22 mouse cellular contexts compared by ENCODE assay signal in the genomic region with DNA sequence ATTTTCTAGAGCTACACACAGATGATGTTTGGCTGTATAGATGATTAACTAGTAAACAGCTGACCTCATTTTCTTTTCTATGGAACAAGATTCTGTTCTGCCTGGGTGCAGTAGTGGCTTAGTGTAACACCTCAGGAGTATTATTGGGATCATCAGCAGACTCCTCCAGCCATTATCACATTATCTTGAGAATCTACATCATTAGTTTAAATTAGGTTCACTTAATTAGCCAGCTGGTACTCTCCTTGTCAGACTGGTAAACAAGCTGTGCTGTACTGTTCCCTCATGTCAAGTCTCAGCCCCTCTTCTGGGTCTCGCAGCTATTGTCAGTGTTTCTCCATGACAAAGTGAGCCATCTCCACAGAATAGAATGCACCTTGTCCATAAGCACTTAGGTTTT.
DNase-seq lines count a peak whose midpoint lies in the region; ATAC-seq and TF ChIP-seq lines count a peak whose summit lies in the region.
"Had no signal": no experiment of that assay in that cellular context is flagged by ENCODE, and none has a peak within 500 bp of the region (broad histone marks: within the 10 kb centered on the region; RNA-seq: fewer than 3 reads in every experiment).

No protein-coding gene starts in this region.

- H3K9ac ChIP-seq in hindbrain, embryonic 11.5 days (ENCODE audit: low read depth, low read length), result no peak overlapping the region
- H3K9ac ChIP-seq in forebrain, embryonic 15.5 days (replicated peaks), result no peak overlapping the region
- no peak overlapping the region for H3K9ac ChIP-seq in hindbrain, postnatal 0 days (replicated peaks; ENCODE audit: low read length)
- H3K9ac ChIP-seq in heart, embryonic 12.5 days, result no peak overlapping the region
- H3K9ac ChIP-seq: heart, embryonic 13.5 days; limb, embryonic 13.5 days; liver, embryonic 15.5 days had no signal

- H3K27me3 ChIP-seq in hindbrain, embryonic 11.5 days (ENCODE audit: control insufficient read depth, insufficient read depth, low read length), result no peaks in the 10 kb centered on the region
- H3K27me3 ChIP-seq in hindbrain, embryonic 10.5 days (ENCODE audit: insufficient read depth, poor library complexity, severe bottlenecking), result no peaks in the 10 kb centered on the region
- no peaks in the 10 kb centered on the region for H3K27me3 ChIP-seq in forebrain, embryonic 15.5 days
- no peaks in the 10 kb centered on the region for H3K27me3 ChIP-seq in hindbrain, postnatal 0 days (ENCODE audit: insufficient read depth, low read length)
- no peaks in the 10 kb centered on the region for H3K27me3 ChIP-seq in heart, embryonic 12.5 days (replicated peaks)
- H3K27me3 ChIP-seq: CH12.LX; heart, embryonic 13.5 days; limb, embryonic 13.5 days; liver, embryonic 15.5 days had no signal

- 64% methylated on average over 1 of the region's 1 CpGs for WGBS in hindbrain, embryonic 11.5 days
- 82% methylated on average over 1 of the region's 1 CpGs for WGBS in hindbrain, embryonic 10.5 days
- WGBS in forebrain, embryonic 15.5 days, result 29% methylated on average over 1 of the region's 1 CpGs
- WGBS in hindbrain, postnatal 0 days, result 42% methylated on average over 1 of the region's 1 CpGs
- 89% methylated on average over 1 of the region's 1 CpGs for WGBS in heart, embryonic 12.5 days

- no peak for TF ChIP-seq CTCF in hindbrain, postnatal 0 days (IDR thresholded peaks at IDR 0.05; ENCODE audit: low read depth)

- H3K4me1 ChIP-seq in hindbrain, embryonic 11.5 days (replicated peaks; ENCODE audit: control insufficient read depth, insufficient read depth, low read length), result no peaks in the 10 kb centered on the region
- no peaks in the 10 kb centered on the region for H3K4me1 ChIP-seq in hindbrain, embryonic 10.5 days (replicated peaks)
- peaks cover 3% of the 10 kb centered on the region; the same call in 1 of the 2 replicates for H3K4me1 ChIP-seq in forebrain, embryonic 15.5 days
- no peaks in the 10 kb centered on the region for H3K4me1 ChIP-seq in hindbrain, postnatal 0 days (ENCODE audit: insufficient read depth, low read length)
- no peaks in the 10 kb centered on the region for H3K4me1 ChIP-seq in heart, embryonic 12.5 days (replicated peaks)
- H3K4me1 ChIP-seq: heart, embryonic 13.5 days; limb, embryonic 13.5 days; liver, embryonic 15.5 days had no signal

- no peaks in the 10 kb centered on the region for H3K36me3 ChIP-seq in hindbrain, embryonic 11.5 days (ENCODE audit: control insufficient read depth, insufficient read depth, low read length)
- no peaks in the 10 kb centered on the region for H3K36me3 ChIP-seq in hindbrain, embryonic 10.5 days
- H3K36me3 ChIP-seq in forebrain, embryonic 15.5 days, result no peaks in the 10 kb centered on the region
- no peaks in the 10 kb centered on the region for H3K36me3 ChIP-seq in hindbrain, postnatal 0 days (ENCODE audit: insufficient read depth, low read length)
- no peaks in the 10 kb centered on the region for H3K36me3 ChIP-seq in heart, embryonic 12.5 days
- H3K36me3 ChIP-seq: heart, embryonic 13.5 days; limb, embryonic 13.5 days; liver, embryonic 15.5 days had no signal

- H3K9me3 ChIP-seq in hindbrain, embryonic 11.5 days (ENCODE audit: control insufficient read depth, low read length), result no peaks in the 10 kb centered on the region
- no peaks in the 10 kb centered on the region for H3K9me3 ChIP-seq in hindbrain, embryonic 10.5 days
- H3K9me3 ChIP-seq in forebrain, embryonic 15.5 days, result no peaks in the 10 kb centered on the region
- no peaks in the 10 kb centered on the region for H3K9me3 ChIP-seq in hindbrain, postnatal 0 days (ENCODE audit: low read length)
- no peaks in the 10 kb centered on the region for H3K9me3 ChIP-seq in heart, embryonic 12.5 days (replicated peaks)
- H3K9me3 ChIP-seq: heart, embryonic 13.5 days; limb, embryonic 13.5 days; liver, embryonic 15.5 days had no signal

- no peak overlapping the region for H3K4me3 ChIP-seq in hindbrain, embryonic 11.5 days (ENCODE audit: low read depth, low read length)
- H3K4me3 ChIP-seq in hindbrain, embryonic 10.5 days, result no peak overlapping the region
- H3K4me3 ChIP-seq in forebrain, embryonic 15.5 days, result no peak overlapping the region
- no peak overlapping the region for H3K4me3 ChIP-seq in hindbrain, postnatal 0 days (ENCODE audit: low read length)
- H3K4me3 ChIP-seq in heart, embryonic 12.5 days, result no peak overlapping the region
- H3K4me3 ChIP-seq: heart, embryonic 13.5 days; limb, embryonic 13.5 days; liver, embryonic 15.5 days; myocyte had no signal

- DNase-seq in hindbrain, embryonic 11.5 days (ENCODE audit: low spot score), result peak; percentile 6
- no peak for DNase-seq in hindbrain, embryonic 10.5 days (ENCODE audit: low spot score)
- peak; percentile 25 for DNase-seq in hindbrain, postnatal 0 days (ENCODE audit: low spot score)
- peak; percentile 57 for DNase-seq in retina, embryonic 14.5 days (ENCODE audit: low spot score)
- no peak for DNase-seq in layer of hippocampus, adult 11-12 months (ENCODE audit: low spot score)
- DNase-seq in kidney, postnatal 10 days, result no peak
- DNase-seq: adrenal gland, adult 2 months; cerebellum, postnatal 14 days; embryo, embryonic 11 days; heart, postnatal 4 days; kidney, adult 11 months; layer of hippocampus, adult 9-11 months; lung, postnatal 10 days; thymus, postnatal 36 days had no signal

- ATAC-seq in hindbrain, embryonic 11.5 days (ENCODE audit: low FRiP score), result peak; percentile 79
- peak; percentile 79 for ATAC-seq in forebrain, embryonic 15.5 days (replicated peaks)
- ATAC-seq in hindbrain, postnatal 0 days, result peak; percentile 29; the same call in 1 of the 2 replicates
- no peak for ATAC-seq in heart, embryonic 12.5 days (ENCODE audit: insufficient number of reproducible peaks, low FRiP score)

- no peak overlapping the region for H3K4me2 ChIP-seq in hindbrain, embryonic 11.5 days (replicated peaks; ENCODE audit: low read depth, low read length)
- H3K4me2 ChIP-seq in forebrain, embryonic 15.5 days (replicated peaks), result no peak overlapping the region
- H3K4me2 ChIP-seq in hindbrain, postnatal 0 days (ENCODE audit: low read depth, low read length), result no peak overlapping the region
- H3K4me2 ChIP-seq in heart, embryonic 12.5 days, result no peak overlapping the region
- H3K4me2 ChIP-seq: heart, embryonic 13.5 days; limb, embryonic 13.5 days; liver, embryonic 15.5 days had no signal

- H3K27ac ChIP-seq in hindbrain, embryonic 11.5 days (ENCODE audit: low read depth, low read length), result no peak overlapping the region
- H3K27ac ChIP-seq in hindbrain, embryonic 10.5 days, result no peak overlapping the region
- H3K27ac ChIP-seq in forebrain, embryonic 15.5 days (replicated peaks), result no peak overlapping the region
- H3K27ac ChIP-seq in hindbrain, postnatal 0 days, result no peak overlapping the region
- no peak overlapping the region for H3K27ac ChIP-seq in heart, embryonic 12.5 days (ENCODE audit: poor library complexity, severe bottlenecking)
- H3K27ac ChIP-seq: heart, embryonic 13.5 days; kidney, postnatal 0 days; limb, embryonic 13.5 days; liver, embryonic 15.5 days had no signal

Comparison
In these comparisons a context has a peak if more than half of its experiments do, and no peak if none do; other contexts are left out.
1. DNase-seq: peak in hindbrain, embryonic 11.5 days (single experiment), hindbrain, postnatal 0 days (single experiment) and retina, embryonic 14.5 days (single experiment); none in hindbrain, embryonic 10.5 days (single experiment), layer of hippocampus, adult 11-12 months (single experiment) and kidney, postnatal 10 days (single experiment).